Mouse (Mus musculus) liver, embryonic 14.5 days (tissue): Measurements from ENCODE around the gene Nolc1.

ENCODE experiments used
- CTCF ChIP-seq: IDR thresholded peaks from 2 replicates; pipeline ENCODE4 v1.5.1; 2016; ENCODE audit warnings: antibody characterized with exemption, low read depth, control low read depth
- EP300 ChIP-seq: IDR thresholded peaks from 2 replicates; pipeline ENCODE4 v1.6.1; 2016; ENCODE audit warnings: antibody characterized with exemption, low read depth

GRCm38 (mm10) chr19:46087871-46088270 lies 12.2 kb downstream of the Nolc1 start:
- TF ChIP-seq CTCF (no peak), EP300 (no peak)
